Mouse (Mus musculus) lung, embryonic 16.5 days (tissue): ENCODE data around the gene Ninj2. TPM values are rescaled to one million over a fixed set of nuclear protein-coding genes. Genes with fewer than 3 reads are reported as not detected.
"Not testable (repeated sequence)": the region's sequence is repeated elsewhere in the genome, so short reads cannot be mapped to it uniquely, and the experiment has no call there.

Experiments
- ATAC-seq: fragments of 200-750 bp; cut with Nextera tagmentation; 2 replicates; pipeline ENCODE4 v1.8.0; 2017; ENCODE audit warnings: low read depth, mild to moderate bottlenecking, moderate library complexity
- H3K27ac ChIP-seq: fragments of 300-500 bp; sonication (generic); 2 replicates; pipeline ENCODE4 v1.5.1; 2014; ENCODE audit warnings: mild to moderate bottlenecking, control low read depth, low read length
- H3K27me3 ChIP-seq: fragments of 300-500 bp; sonication (generic); 2 replicates; pipeline ENCODE4 v1.6.1; 2014; ENCODE audit warnings: low read depth, low read length, mixed read lengths; ENCODE audit not compliant: control insufficient read depth, insufficient read depth
- H3K36me3 ChIP-seq: fragments of 300-500 bp; sonication (generic); 2 replicates; pipeline ENCODE4 v1.6.1; 2014; ENCODE audit warnings: low read length; ENCODE audit not compliant: control insufficient read depth, insufficient read depth
- H3K4me1 ChIP-seq: fragments of 300-500 bp; sonication (generic); replicated peaks from 2 replicates; pipeline ENCODE4 v1.6.1; 2014; ENCODE audit warnings: low read length, mixed read lengths; ENCODE audit not compliant: control insufficient read depth, insufficient read depth
- H3K4me2 ChIP-seq: fragments of 300-500 bp; sonication (generic); 2 replicates; pipeline ENCODE4 v1.6.1; 2014; ENCODE audit warnings: low read depth, low read length, control low read depth
- H3K4me3 ChIP-seq: fragments of 300-500 bp; sonication (generic); 2 replicates; pipeline ENCODE4 v1.5.1; 2014; ENCODE audit warnings: mild to moderate bottlenecking, low read length, control low read depth
- H3K9ac ChIP-seq: fragments of 300-500 bp; sonication (generic); 2 replicates; pipeline ENCODE4 v1.6.1; 2014; ENCODE audit warnings: low read length, control low read depth
- H3K9me3 ChIP-seq: fragments of 300-500 bp; sonication (generic); 2 replicates; pipeline ENCODE4 v1.6.1; 2016; ENCODE audit warnings: low read length; ENCODE audit not compliant: control insufficient read depth
- WGBS: fragments of 180-500 bp; shearing (Covaris S2); extraction: QIAGEN DNeasy Blood & Tissue Kit; methylation state at CpG from one replicate; pipeline ENCODE4 v1.1.7; 2014; 5-methylcytosine and 5-hydroxymethylcytosine counted together
- polyA plus RNA-seq: library from polyadenylated mRNA; unstranded; fragments of >200 nt; fragmentation: Nextera tagmentation; extraction: Ambion mirVana; gene quantifications from 2 replicates; pipeline ENCODE4 v1.2.1, GENCODE M21; 2015

Ninj2 gene
- polyA plus RNA-seq, 1 experiment from 2014 or later: 0.63 TPM

DNA sequence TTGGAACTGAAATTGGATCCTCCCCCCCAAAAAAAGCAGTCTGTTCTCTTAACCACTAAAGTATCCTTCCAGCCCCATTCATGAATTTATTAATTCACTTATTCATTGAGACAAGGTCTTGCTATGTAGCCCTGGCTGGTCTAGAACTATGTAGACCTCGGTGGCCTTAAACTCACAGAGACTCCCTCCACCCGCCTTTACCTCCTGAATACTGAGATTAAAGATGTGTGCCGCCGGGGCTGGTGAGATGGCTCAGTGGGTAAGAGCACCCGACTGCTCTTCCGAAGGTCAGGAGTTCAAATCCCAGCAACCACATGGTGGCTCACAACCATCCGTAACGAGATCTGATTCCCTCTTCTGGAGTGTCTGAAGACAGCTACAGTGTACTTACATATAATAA lies 6.1 kb upstream of the Ninj2 start:
- H3K27me3 ChIP-seq, H3K4me2 ChIP-seq, H3K4me3 ChIP-seq, H3K27ac ChIP-seq, H3K9ac ChIP-seq, ATAC-seq, H3K36me3 ChIP-seq, H3K4me1 ChIP-seq, H3K9me3 ChIP-seq: not testable (repeated sequence)
- 83% methylated on average over 6 of the region's 8 CpGs for WGBS

DNA sequence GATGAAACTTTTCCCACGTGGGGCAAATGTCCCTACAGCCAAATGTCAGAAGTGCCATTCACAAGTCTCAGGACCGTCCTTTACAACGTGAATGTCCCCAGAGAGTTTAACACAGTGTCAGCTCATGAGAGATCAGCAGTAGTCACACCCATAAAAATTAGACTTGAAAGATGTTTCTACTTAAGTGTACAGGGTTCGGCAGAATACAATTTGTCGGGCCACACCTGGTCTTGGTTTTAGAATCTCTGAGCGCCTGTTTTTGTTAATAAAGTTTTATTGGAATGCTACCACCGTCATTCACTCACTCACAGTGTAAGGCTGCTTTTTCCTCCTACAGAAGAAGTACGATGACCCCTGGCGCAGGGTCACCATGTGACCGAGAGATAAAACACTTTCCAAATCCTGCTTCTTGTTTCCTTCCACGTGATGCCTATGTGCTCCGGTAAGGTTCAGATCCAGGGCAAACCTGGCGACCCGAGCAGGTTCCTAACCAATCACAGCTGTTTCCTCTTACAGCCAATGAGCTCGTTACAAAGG lies 2.4 kb upstream of the Ninj2 start:
- no peaks in the 10 kb centered on the region for H3K27me3 ChIP-seq
- no peaks in the 10 kb centered on the region for H3K36me3 ChIP-seq
- no peak overlapping the region for H3K4me3 ChIP-seq
- no peak overlapping the region for H3K4me2 ChIP-seq
- ATAC-seq: no peak
- 46% methylated on average over 15 of the region's 15 CpGs for WGBS
- no peaks in the 10 kb centered on the region for H3K4me1 ChIP-seq
- H3K9me3 ChIP-seq: no peaks in the 10 kb centered on the region
- no peak overlapping the region for H3K9ac ChIP-seq
- no peak overlapping the region for H3K27ac ChIP-seq

DNA sequence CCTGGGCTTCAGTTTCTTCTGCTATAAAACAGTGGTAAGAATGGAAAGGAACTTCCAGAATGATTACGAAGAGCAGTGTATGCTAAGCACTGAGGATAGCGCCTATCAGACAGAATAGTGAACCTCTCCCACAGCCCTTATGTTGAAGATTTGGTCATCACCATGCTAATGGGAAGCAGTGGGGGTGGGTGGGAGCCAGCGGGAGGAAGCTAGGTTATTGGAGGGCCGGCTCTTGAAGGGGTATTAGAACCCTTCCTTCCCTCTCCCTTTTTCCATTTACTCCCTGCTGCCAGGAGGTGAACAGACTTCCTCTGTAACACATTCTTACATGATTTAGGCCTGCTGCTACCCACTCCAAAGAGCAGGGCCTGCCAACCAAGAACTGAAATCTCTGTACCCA lies 1.2 kb upstream of the Ninj2 start:
- no peaks in the 10 kb centered on the region for H3K9me3 ChIP-seq
- H3K36me3 ChIP-seq: no peaks in the 10 kb centered on the region
- no peak overlapping the region for H3K27ac ChIP-seq
- H3K4me1 ChIP-seq: no peaks in the 10 kb centered on the region
- H3K4me3 ChIP-seq: no peak overlapping the region
- no peaks in the 10 kb centered on the region for H3K27me3 ChIP-seq
- no peak for ATAC-seq
- H3K9ac ChIP-seq: no peak overlapping the region
- WGBS: 73% methylated on average over 4 of the region's 4 CpGs
- H3K4me2 ChIP-seq: no peak overlapping the region

DNA sequence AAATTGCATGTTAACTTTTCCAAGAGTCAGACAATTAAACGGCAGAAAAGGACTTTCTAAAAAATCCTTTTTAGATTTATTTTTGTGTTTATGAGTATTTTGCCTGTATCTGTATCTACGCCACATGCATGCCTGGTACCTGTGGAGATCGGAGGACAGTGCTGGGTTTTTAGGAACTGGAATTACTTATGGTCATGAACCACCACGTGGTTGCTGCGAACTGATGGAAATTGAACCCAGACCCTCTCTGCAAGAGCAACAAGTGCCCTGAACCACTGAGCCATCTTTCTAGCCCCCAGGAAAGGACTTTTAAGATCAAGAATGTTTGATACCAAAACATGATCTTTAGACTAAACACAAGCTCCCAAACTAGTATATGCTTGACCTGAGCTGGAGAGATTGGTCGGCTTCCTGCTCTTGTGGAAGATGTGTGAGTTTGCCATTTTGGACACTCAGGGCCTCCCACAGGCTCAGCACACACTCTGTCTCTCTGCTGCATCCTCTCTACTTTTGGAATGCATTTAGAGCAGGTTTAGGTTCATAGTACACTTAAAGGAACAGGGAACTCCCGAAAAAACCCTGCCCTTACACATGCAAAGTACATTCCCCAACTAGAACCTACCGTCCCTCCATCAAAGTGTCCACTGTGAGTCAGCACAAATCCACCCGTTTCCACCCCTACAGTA lies 1.1 kb downstream of the Ninj2 start:
- Histone ChIP-seq H3K4me1 (no peaks in the 10 kb centered on the region), H3K27ac (no peak overlapping the region), H3K27me3 (no peaks in the 10 kb centered on the region), H3K9me3 (no peaks in the 10 kb centered on the region), H3K4me2 (no peak overlapping the region), H3K36me3 (no peaks in the 10 kb centered on the region), H3K4me3 (no peak overlapping the region), H3K9ac (no peak overlapping the region)
- WGBS: 82% methylated on average over 9 of the region's 9 CpGs
- no peak for ATAC-seq

DNA sequence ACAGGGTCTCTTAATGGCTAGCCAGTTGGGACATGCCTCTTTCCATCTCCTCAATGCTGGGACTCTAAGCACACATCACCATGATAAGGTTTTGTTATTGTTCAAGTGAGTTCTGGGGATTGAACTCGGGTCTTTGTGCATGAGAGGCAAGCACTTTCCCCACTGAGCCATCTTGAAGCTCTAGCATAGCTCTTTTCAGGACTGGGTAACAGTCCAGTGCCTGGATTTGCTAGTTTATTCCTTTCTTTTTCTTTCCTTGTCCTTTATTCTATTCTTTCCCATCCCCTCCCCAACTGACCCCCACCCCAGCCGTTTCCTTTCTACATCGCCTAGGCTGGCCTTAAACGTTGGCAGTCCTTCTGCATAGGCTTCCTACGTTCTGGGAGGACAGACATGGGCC lies 1.9 kb downstream of the Ninj2 start:
- ATAC-seq: no peak
- H3K4me2 ChIP-seq: no peak overlapping the region
- H3K4me1 ChIP-seq: no peaks in the 10 kb centered on the region
- no peak overlapping the region for H3K4me3 ChIP-seq
- H3K9ac ChIP-seq: no peak overlapping the region
- 55% methylated on average over 5 of the region's 5 CpGs for WGBS
- H3K27me3 ChIP-seq: no peaks in the 10 kb centered on the region
- no peak overlapping the region for H3K27ac ChIP-seq
- H3K36me3 ChIP-seq: no peaks in the 10 kb centered on the region
- no peaks in the 10 kb centered on the region for H3K9me3 ChIP-seq

DNA sequence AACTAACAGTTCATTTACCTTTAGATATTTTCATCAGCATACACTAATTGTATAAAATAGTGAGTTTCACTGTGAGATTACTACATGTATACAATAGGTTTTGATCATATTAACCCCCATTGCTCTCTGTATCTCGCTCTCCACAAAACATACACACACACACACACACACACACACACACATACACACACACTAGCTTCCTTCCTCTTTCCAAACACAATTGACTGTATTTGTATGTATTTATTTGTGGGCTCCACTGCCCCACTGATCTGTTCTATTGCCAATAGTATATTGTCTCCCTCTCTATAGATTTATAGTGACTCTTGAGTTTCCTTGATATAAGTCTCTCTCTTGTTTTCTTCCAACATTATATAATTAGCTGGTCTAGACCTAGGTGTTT lies 2.4 kb downstream of the Ninj2 start:
- H3K27ac ChIP-seq: no peak overlapping the region
- ATAC-seq: no peak
- no peaks in the 10 kb centered on the region for H3K36me3 ChIP-seq
- H3K9ac ChIP-seq: no peak overlapping the region
- no peak overlapping the region for H3K4me2 ChIP-seq
- 65% methylated on average over 1 of the region's 1 CpGs for WGBS
- H3K4me1 ChIP-seq: no peaks in the 10 kb centered on the region
- no peaks in the 10 kb centered on the region for H3K27me3 ChIP-seq
- no peaks in the 10 kb centered on the region for H3K9me3 ChIP-seq
- no peak overlapping the region for H3K4me3 ChIP-seq

DNA sequence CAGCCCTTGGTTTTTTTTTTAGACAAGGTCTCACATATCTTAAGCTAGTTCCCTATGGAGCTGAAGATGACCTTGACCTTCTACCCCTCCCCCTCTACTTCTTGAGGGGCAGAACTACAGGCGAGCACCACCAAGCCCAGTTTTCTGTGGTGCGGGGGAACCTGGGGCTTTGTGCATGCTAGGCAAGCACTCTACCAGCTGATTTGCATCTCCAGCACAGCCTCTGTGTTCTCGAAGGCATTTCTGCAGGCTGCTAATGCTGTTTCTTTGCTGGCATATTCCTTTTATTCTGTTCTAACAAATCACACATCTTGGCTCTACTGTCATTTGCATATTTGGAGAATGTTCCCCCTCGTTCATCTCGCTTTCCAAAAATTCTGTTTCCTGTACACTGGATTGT lies 6.2 kb downstream of the Ninj2 start:
- H3K4me3 ChIP-seq: no peak overlapping the region
- WGBS: 56% methylated on average over 5 of the region's 5 CpGs
- no peak overlapping the region for H3K9ac ChIP-seq
- no peaks in the 10 kb centered on the region for H3K36me3 ChIP-seq
- no peak overlapping the region for H3K4me2 ChIP-seq
- no peaks in the 10 kb centered on the region for H3K4me1 ChIP-seq
- H3K27me3 ChIP-seq: no peaks in the 10 kb centered on the region
- no peak for ATAC-seq
- no peak overlapping the region for H3K27ac ChIP-seq
- H3K9me3 ChIP-seq: no peaks in the 10 kb centered on the region

DNA sequence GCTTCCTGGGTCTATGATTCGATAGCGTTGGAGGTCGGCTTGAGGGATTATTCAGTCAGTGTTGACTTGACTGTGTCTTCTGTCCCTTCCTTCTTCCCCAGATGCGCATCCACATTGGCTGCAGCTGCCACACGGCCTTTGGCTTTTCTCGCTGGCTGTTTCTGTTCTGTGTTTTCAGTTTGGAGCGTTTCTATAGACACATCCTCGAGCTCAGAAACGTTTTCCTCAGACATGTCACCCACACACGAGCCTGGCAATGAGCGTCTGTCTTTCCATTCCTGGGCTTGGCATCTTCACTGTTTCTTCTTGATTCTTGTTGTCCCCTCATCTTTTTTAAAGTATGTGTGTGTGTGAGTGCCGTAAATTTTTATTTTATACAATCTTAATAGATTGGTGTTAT lies 8.1 kb downstream of the Ninj2 start:
- no peaks in the 10 kb centered on the region for H3K9me3 ChIP-seq
- no peak overlapping the region for H3K4me2 ChIP-seq
- no peak overlapping the region for H3K9ac ChIP-seq
- H3K27ac ChIP-seq: no peak overlapping the region
- no peaks in the 10 kb centered on the region for H3K27me3 ChIP-seq
- no peaks in the 10 kb centered on the region for H3K36me3 ChIP-seq
- no peaks in the 10 kb centered on the region for H3K4me1 ChIP-seq
- no peak for ATAC-seq
- 77% methylated on average over 12 of the region's 12 CpGs for WGBS
- H3K4me3 ChIP-seq: no peak overlapping the region

DNA sequence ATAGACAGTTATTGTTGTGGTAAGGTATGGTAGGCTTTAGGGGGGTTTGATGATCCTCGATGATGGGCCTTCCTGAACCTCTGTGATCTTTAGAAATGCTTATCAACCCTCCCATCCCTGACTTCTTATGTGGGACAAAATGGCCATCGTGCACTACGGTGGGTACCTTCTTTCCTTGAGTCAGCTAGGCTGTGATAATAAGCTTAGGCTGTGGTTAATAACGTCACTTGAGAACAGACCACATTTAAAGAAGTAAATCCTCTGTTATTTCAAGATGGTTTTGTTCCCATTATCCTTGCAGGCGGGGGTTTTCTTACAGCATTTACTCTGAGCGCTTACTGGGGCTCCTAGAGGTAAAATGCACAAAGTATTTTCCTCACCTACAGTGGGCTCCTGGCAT lies 8.8 kb downstream of the Ninj2 start:
- H3K27ac ChIP-seq: no peak overlapping the region
- no peaks in the 10 kb centered on the region for H3K27me3 ChIP-seq
- no peak for ATAC-seq
- H3K9ac ChIP-seq: no peak overlapping the region
- no peaks in the 10 kb centered on the region for H3K9me3 ChIP-seq
- H3K4me3 ChIP-seq: no peak overlapping the region
- 83% methylated on average over 6 of the region's 6 CpGs for WGBS
- no peaks in the 10 kb centered on the region for H3K36me3 ChIP-seq
- no peak overlapping the region for H3K4me2 ChIP-seq
- H3K4me1 ChIP-seq: no peaks in the 10 kb centered on the region

DNA sequence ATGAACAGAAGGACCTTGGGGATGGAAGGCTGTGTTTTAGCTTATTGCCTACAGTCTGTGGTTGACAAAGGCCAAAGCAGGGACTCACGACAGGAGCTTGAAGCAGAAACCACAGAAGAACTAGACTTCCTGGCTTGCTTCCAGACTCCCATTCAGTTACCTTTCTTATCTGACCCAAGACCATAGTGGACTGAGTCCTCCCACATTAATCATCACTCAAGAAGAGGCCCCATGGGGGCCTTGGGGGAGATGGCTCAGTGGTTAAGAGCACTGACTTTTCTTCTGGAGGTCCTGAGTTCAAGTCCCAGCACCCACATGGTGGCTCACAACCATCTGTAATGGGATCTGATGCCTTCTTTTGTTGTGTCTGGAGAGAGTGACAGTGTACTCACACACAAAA lies 10.0 kb downstream of the Ninj2 start:
- Histone ChIP-seq H3K4me1 (0 out of 2 replicates have a peak, but pooled peaks cover 3% of the 10 kb centered on the region), H3K27ac (no peak overlapping the region), H3K36me3 (no peaks in the 10 kb centered on the region), H3K27me3 (no peaks in the 10 kb centered on the region), H3K9me3 (no peaks in the 10 kb centered on the region), H3K9ac (no peak overlapping the region), H3K4me3 (no peak overlapping the region), H3K4me2 (no peak overlapping the region)
- WGBS: 5% methylated on average over 1 of the region's 1 CpGs
- ATAC-seq: no peak
